Mouse (Mus musculus) heart, postnatal 0 days (tissue): ENCODE measurements at regions not wholly inside any gene's neighbourhood (a gene's known extent, or its start where the extent isn't known, plus 50 kb on each side); places are given as distances from the start of the nearest gene placed in this dataset.

ENCODE experiments used
- ATAC-seq: fragments of 200-750 bp; cut with Nextera tagmentation; 2 replicates; pipeline ENCODE4 v1.8.0; 2017; ENCODE audit warnings: low read depth, moderate number of reproducible peaks, moderate library complexity; ENCODE audit not compliant: insufficient read depth
- DNase-seq: peaks from one replicate; pipeline ENCODE4 v3.0.0-alpha.2; 2016; ENCODE audit warnings: low spot score
- H3K27ac ChIP-seq: fragments of 300-500 bp; sonication (generic); 2 replicates; pipeline ENCODE4 v1.5.1; 2014; ENCODE audit warnings: low read depth, mild to moderate bottlenecking
- H3K27me3 ChIP-seq: fragments of 300-500 bp; sonication (generic); 2 replicates; pipeline ENCODE4 v1.6.1; 2014; ENCODE audit warnings: low read length, mixed read lengths; ENCODE audit not compliant: control insufficient read depth, insufficient read depth
- H3K36me3 ChIP-seq: fragments of 300-500 bp; sonication (generic); replicated peaks from 2 replicates; pipeline ENCODE4 v1.6.1; 2014; ENCODE audit warnings: low read length, mixed read lengths; ENCODE audit not compliant: control insufficient read depth, insufficient read depth
- H3K4me1 ChIP-seq: fragments of 300-500 bp; sonication (generic); 2 replicates; pipeline ENCODE4 v1.6.1; 2014; ENCODE audit warnings: antibody characterized with exemption; ENCODE audit not compliant: control insufficient read depth, insufficient read depth
- H3K4me2 ChIP-seq: fragments of 300-500 bp; sonication (generic); 2 replicates; pipeline ENCODE4 v1.6.1; 2014; ENCODE audit warnings: low read depth, mild to moderate bottlenecking, low read length, moderate library complexity
- H3K4me3 ChIP-seq: fragments of 300-500 bp; sonication (generic); 2 replicates; pipeline ENCODE4 v1.5.1; 2014; ENCODE audit warnings: low read depth, low read length
- H3K9ac ChIP-seq: fragments of 300-500 bp; sonication (generic); replicated peaks from 2 replicates; pipeline ENCODE4 v1.6.1; 2014; ENCODE audit warnings: low read depth, low read length, mixed read lengths
- H3K9me3 ChIP-seq: fragments of 300-500 bp; sonication (generic); replicated peaks from 2 replicates; pipeline ENCODE4 v1.6.1; 2016; ENCODE audit warnings: low read length; ENCODE audit not compliant: control insufficient read depth
- CTCF ChIP-seq: IDR thresholded peaks from 2 replicates; pipeline ENCODE4 v1.5.1; 2016; ENCODE audit warnings: antibody characterized with exemption, control low read depth, low read depth
- EP300 ChIP-seq: IDR thresholded peaks from 2 replicates; pipeline ENCODE4 v1.6.1; 2016; ENCODE audit warnings: antibody characterized with exemption, low read depth
- WGBS: fragments of 180-500 bp; shearing (Covaris S2); extraction: QIAGEN DNeasy Blood & Tissue Kit; methylation state at CpG from one replicate; pipeline ENCODE4 v1.1.7; 2014; 5-methylcytosine and 5-hydroxymethylcytosine counted together

DNA sequence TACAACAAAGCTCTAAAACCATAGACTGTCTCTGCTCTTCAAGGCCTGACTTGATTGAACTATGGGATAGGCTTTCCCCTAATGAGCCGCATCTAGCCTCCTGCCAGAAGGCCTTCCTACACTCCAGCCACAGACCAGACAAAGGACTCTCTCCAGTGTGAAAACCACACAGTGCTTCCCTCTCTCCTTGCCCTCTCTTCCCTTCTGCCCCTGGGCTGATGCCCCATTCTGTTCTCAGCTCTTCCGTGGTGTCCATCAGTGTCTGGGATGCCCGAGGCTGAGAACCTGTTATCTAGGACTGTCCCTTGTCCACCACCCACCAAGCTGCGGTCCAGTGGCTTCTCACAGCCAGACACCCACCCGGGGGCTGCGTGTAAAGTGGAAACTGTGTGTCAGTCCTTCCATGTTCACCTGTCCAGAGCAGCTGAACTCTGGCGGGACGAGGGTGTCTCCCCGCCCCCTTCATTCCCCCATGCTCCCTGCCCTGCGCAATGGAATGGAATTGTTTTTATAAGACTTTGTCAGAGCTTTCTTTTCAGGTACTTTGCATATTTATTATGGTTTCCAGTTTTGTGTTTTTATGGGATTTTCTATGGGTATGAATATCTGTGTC, 856.4 kb downstream of the Stpg2 start:
- 83% methylated on average over 10 of the region's 10 CpGs for WGBS
- Histone ChIP-seq H3K36me3 (no peaks in the 10 kb centered on the region), H3K4me1 (no peaks in the 10 kb centered on the region), H3K4me2 (no peak overlapping the region), H3K9ac (no peak overlapping the region), H3K27me3 (no peaks in the 10 kb centered on the region), H3K4me3 (no peak overlapping the region), H3K27ac (no peak overlapping the region), H3K9me3 (no peaks in the 10 kb centered on the region)
- no peak for ATAC-seq
- TF ChIP-seq CTCF, result no peak
- no peak for TF ChIP-seq EP300
- DNase-seq, result no peak

GRCm38 (mm10) chr3:140062880-140063279, 857.4 kb downstream of the Stpg2 start:
- TF ChIP-seq CTCF, result no peak
- TF ChIP-seq EP300, result no peak
- no peaks in the 10 kb centered on the region for H3K4me1 ChIP-seq
- no peak overlapping the region for H3K27ac ChIP-seq
- no peak overlapping the region for H3K4me3 ChIP-seq
- no peaks in the 10 kb centered on the region for H3K27me3 ChIP-seq
- no peaks in the 10 kb centered on the region for H3K36me3 ChIP-seq
- DNase-seq, result no peak
- no peaks in the 10 kb centered on the region for H3K9me3 ChIP-seq
- no peak overlapping the region for H3K9ac ChIP-seq
- H3K4me2 ChIP-seq, result no peak overlapping the region
- WGBS, result 82% methylated on average over 5 of the region's 5 CpGs
- no peak for ATAC-seq

DNA sequence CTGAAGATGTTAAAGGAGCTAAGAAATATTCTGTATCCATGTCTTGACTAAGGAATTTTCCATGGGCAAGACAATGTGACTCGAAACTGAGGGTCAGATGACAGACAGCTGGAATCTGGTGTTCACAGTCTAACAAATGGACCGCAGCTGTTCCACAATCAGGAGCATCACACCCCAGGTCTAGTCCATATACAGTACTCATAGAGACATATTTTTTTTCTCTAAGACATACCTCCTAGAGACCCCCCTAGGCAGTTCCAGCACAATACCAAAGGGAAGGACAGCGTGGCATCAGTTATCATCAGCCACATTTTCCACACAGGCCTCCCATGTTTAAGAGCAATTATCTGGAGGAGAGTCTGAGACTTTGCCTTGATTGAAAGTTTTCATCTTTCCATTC, 878.8 kb downstream of the Stpg2 start:
- no peak for DNase-seq
- no peaks in the 10 kb centered on the region for H3K27me3 ChIP-seq
- 74% methylated on average over 3 of the region's 3 CpGs for WGBS
- ATAC-seq, result no peak
- H3K4me1 ChIP-seq, result no peaks in the 10 kb centered on the region
- no peaks in the 10 kb centered on the region for H3K9me3 ChIP-seq
- H3K4me3 ChIP-seq, result no peak overlapping the region
- H3K27ac ChIP-seq, result no peak overlapping the region
- no peak for TF ChIP-seq EP300
- no peak for TF ChIP-seq CTCF
- H3K9ac ChIP-seq, result no peak overlapping the region
- H3K4me2 ChIP-seq, result no peak overlapping the region
- H3K36me3 ChIP-seq, result no peaks in the 10 kb centered on the region

GRCm38 (mm10) chr3:140085385-140085784, 879.9 kb downstream of the Stpg2 start:
- H3K27ac ChIP-seq, result no peak overlapping the region
- 72% methylated on average over 3 of the region's 3 CpGs for WGBS

DNA sequence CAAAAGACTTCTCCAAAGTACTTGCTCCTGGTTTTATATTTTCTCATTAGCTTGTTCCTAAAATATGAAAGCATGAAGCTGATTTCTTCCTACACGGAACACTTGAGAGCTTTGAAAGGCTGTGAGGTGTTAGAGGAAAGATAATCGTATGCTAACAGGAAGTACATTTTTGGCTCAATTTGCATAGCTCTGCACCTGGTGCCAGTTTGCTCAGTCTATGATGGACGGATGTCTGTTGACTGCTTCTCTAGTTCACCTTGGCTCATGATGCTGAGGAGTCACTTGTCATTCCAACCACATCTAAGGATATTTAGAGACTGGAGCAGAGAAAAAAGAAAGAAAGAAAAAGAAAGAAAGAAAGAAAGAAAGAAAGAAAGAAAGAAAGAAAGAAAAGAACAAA, 882.5 kb downstream of the Stpg2 start:
- TF ChIP-seq CTCF, result no peak
- TF ChIP-seq EP300, result no peak
- ATAC-seq, result no peak
- no peak for DNase-seq
- H3K4me3 ChIP-seq, result no peak overlapping the region
- no peak overlapping the region for H3K27ac ChIP-seq
- H3K4me2 ChIP-seq, result no peak overlapping the region
- H3K4me1 ChIP-seq, result no peaks in the 10 kb centered on the region
- WGBS, result 46% methylated on average over 3 of the region's 3 CpGs
- no peaks in the 10 kb centered on the region for H3K36me3 ChIP-seq
- H3K27me3 ChIP-seq, result no peaks in the 10 kb centered on the region
- H3K9ac ChIP-seq, result no peak overlapping the region
- no peaks in the 10 kb centered on the region for H3K9me3 ChIP-seq

More at GRCm38 (mm10) chr3:140085385-140085784, 879.9 kb downstream of the Stpg2 start:
- no peak for DNase-seq
- no peaks in the 10 kb centered on the region for H3K4me1 ChIP-seq
- H3K36me3 ChIP-seq, result no peaks in the 10 kb centered on the region
- H3K9ac ChIP-seq, result no peak overlapping the region
- H3K4me3 ChIP-seq, result no peak overlapping the region
- TF ChIP-seq CTCF (no peak), EP300 (no peak)
- ATAC-seq, result no peak
- no peak overlapping the region for H3K4me2 ChIP-seq
- H3K27me3 ChIP-seq, result no peaks in the 10 kb centered on the region
- no peaks in the 10 kb centered on the region for H3K9me3 ChIP-seq

GRCm38 (mm10) chr3:140091900-140092299, 886.4 kb downstream of the Stpg2 start:
- H3K27ac ChIP-seq, result no peak overlapping the region
- no peaks in the 10 kb centered on the region for H3K27me3 ChIP-seq
- no peaks in the 10 kb centered on the region for H3K9me3 ChIP-seq
- TF ChIP-seq CTCF (no peak), EP300 (no peak)
- DNase-seq (no peak), ATAC-seq (no peak)
- no peak overlapping the region for H3K9ac ChIP-seq
- H3K4me2 ChIP-seq, result no peak overlapping the region
- WGBS, result 73% methylated on average over 2 of the region's 2 CpGs
- no peaks in the 10 kb centered on the region for H3K4me1 ChIP-seq
- H3K36me3 ChIP-seq, result no peaks in the 10 kb centered on the region
- H3K4me3 ChIP-seq, result no peak overlapping the region
